Mouse (Mus musculus) embryo, embryonic 10.5 days (tissue): ENCODE measurements around the gene Slc9a6.

ENCODE experiments used
- DNase-seq: peaks from one replicate; pipeline ENCODE4 v3.0.0-alpha.2; 2015; ENCODE audit warnings: low spot score

The Slc9a6 gene

DNA sequence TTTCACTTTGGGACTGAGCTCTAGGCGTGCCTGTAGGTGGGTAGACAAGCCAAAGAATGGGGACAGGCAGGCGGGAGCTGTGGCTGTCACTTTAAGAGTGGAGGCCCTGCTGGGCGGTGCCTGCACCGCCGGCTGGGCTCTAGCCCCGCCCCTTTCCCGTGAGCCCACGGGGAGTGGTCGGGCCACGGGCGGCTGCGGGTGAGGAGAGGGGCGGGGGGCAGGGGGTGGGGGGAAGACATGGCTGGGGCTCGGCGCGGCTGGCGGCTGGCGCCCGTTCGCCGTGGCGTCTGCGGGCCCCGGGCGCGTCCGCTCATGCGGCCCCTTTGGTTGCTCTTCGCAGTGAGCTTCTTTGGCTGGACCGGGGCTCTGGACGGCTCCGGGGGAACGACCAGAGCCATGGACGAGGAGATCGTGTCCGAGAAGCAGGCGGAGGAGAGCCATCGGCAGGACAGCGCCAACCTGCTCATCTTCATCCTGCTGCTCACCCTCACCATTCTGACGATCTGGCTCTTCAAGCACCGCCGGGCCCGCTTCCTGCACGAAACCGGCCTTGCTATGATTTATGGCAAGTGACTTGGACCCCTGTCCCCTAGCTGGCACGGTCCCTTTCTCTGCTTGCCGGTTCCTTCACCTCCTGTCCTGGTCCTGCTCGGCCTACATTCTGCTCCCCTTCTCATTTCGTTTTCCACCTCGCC lies at the start of gene Slc9a6:
TSS of gene Slc9a6 (plus strand) at position 135 of the 695 bp plus-strand sequence.
- DNase-seq = peak; percentile 84

DNA sequence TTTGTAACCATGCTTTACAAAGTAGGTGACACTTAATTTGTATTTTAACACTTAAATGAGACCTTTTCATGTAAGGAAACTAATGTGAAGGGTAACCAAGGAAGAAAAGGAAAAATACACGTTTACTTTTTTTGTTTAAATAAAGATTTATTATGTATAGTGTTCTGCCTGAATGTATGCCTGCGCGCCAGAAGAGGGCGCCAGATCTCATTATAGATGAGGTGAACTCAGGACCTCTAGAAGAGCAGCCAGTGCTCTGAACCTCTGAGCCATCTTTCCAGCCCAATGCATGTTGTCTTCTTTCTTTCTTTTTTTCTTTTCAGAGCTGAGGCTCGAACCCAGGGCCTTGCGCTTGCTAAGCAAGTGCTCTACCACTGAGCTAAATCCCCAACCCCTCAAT lies 37.1 kb upstream of the Slc9a6 start:
- peak; percentile 18 for DNase-seq

DNA sequence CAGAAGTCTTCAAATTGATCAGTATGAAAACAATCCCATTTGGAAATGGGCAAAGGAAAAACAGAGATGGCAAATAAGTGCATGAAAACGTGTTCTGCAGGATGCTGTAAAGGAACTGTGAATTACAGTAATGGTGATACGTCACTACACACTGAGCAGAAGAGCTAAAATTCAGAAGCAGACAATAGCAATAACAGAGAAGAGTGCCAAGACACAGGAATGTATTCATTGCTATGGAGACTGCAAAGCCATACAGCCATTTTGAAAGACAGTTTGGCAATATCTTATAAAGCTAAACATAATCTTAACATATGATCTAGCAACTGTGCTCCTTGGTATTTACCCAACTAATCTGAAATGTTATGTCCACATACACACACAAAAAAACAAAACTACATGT lies 31.4 kb upstream of the Slc9a6 start:
- DNase-seq = no peak

DNA sequence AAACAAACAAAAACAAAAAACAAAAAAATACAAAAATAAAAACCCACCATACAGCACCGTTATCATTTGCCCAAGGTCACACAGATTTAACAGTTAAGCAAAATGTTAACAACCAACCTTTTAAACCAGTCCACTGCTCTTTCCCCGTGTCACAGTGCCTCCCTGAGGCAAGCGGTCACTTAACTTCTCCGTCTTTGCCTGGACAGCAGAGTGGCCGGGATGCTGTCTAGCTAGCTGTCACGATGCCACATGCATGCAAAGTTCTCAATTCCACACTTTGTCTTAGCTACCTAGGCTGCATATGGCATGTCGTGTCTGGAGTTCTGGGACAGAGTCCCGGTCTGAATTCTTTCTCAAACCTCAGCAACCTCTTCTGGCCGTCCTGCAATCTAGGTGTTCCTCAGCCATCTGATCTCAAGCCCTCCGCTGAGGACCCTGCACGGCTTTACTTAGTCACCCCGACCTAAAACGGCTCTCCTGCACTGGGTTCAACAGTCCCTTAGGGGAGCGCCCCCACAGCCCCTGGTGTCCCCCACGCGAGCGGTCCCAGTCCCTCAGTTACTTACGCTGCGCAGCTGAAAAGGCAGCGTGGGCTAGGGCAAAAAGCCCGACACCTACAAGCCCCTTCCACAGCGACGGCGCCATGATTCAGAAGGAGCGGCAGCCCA lies 12.2 kb upstream of the Slc9a6 start:
- peak; percentile 26 for DNase-seq

- DNase-seq = peak; percentile 93
These were observed 11.5 kb upstream of the Slc9a6 start, which contains the start of gene Mmgt1 for GRCm38 (mm10) chrX:56597887-56598640. Gene Mmgt1, minus strand, starts transcription at chrX:56598069.

GRCm38 (mm10) chrX:56606536-56606935 lies 3.0 kb upstream of the Slc9a6 start:
- DNase-seq = no peak

- no peak for DNase-seq
These were observed 2.4 kb upstream of the Slc9a6 start for GRCm38 (mm10) chrX:56607032-56607710.

DNA sequence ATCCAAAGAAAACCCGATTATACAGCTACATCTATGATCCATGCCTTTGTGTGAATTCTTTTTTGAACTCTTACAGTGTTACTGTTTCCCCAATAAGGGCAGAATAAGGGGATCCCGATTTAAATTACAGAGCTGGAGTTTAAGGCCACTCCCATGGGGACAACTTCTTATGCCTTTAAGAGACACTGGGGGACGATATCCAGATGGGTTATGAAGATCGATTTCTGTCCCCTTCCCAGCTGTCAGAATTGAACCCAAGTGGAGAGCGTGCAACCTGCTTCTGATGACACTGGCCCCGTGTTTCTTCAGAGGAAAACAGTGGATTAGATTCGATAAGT lies 303 bp upstream of the Slc9a6 start:
- DNase-seq = no peak

GRCm38 (mm10) chrX:56610318-56610694 lies 749 bp downstream of the Slc9a6 start:
- no peak for DNase-seq

- DNase-seq = no peak
These were observed 5.7 kb downstream of the Slc9a6 start for GRCm38 (mm10) chrX:56615236-56615635.

DNA sequence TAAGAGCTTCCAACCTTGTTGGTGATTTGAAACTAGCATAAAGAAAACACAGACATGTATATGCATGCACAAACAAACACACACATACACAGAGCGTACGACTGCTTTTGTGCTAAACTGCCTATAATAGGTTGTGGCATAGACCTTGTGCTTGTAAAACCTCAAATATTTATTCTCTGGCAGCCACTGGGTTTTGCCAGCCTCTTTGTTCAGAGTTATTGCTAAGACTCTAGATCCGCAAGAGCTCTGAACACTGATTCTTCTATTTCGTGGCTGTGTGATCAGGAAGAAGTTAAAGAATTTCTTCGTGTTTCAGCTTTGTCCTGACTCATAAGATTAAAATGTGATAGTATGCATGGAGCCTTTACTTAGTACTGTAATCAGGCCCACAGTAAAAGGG lies 26.6 kb downstream of the Slc9a6 start:
- no peak for DNase-seq

DNA sequence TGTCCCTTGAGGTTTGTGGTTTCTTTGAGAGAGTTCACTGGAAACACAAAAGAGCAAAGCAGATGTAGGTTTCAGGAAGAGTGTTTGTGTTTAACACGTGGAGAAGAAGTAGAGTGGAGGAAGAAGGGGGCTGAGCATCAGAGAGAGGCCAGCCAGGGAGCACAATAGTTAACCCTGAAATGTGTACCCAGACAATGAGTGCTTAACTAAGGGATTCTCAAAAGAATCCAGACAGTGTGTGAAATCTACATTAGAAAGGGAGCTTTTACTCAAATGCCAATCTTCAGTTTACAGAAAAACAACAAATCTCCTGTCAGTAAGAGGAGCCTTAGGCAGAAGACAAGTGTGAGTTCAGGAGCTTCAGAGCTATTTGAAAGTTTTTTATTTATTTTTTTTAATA lies 30.5 kb downstream of the Slc9a6 start:
- peak; percentile 1 for DNase-seq

GRCm38 (mm10) chrX:56649549-56650354 lies 40.2 kb downstream of the Slc9a6 start:
- peak; percentile 63 for DNase-seq

GRCm38 (mm10) chrX:56650355-56650652 lies 40.7 kb downstream of the Slc9a6 start:
- DNase-seq = no peak

DNA sequence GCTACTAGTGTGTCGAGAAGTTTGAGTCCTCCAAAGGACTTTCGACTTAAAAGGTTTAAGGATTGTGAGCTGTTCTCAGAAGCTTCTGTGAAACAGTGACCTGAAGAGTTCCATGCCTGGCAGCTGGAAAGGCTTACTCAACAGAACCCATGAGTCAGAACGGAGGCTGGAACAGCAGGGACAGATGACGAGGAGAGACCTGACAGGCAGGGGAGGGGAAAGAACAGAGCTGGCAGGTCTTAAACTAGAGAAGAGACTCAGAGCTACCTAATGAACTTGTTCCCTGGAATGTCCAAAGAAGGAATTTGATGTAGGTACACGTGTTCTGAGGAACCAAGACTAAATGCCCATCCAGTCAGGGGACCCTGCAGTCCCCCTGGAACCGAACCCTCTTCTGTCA lies 41.3 kb downstream of the Slc9a6 start:
- DNase-seq = no peak

- DNase-seq = no peak
These were observed 42.2 kb downstream of the Slc9a6 start for GRCm38 (mm10) chrX:56651738-56652137.

DNA sequence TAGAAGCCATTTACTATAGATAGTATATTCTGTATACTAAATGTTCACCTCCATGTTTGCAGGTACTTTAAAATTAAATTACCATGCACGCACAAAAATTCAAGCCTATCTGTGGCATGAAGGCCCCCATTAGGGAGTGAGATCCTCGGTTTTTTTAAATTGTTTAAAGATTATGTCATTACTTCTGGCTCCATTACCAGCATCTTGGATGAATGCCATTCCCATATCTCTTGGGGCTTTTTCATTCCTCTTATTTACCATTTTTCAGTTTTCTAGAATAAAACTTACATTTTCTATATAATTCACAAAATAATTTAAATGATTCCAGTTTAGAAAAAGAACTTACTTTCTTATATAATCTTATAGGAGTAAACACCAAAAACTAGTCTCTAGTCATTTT lies 46.1 kb downstream of the Slc9a6 start:
- DNase-seq = no peak

DNA sequence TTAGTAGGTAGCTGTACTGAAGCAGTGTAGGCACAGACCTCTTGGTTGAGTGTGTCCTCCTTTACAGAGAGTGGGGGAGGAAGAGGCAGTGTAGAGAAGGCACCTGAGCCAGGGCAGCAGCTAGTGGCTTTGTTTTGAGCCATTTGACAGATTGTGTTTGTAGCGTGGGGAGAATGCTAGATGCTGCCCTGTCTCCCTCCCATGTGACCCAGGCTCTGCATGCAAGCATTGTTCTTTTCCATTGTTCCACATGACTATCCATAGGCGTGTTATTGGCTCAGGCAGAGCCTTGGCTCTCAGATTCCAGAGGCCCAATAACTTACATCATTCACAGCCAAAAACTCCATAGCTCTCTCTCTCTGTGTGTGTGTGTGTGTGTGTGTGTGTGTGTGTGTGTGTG lies 49.7 kb downstream of the Slc9a6 start:
- no peak for DNase-seq

DNA sequence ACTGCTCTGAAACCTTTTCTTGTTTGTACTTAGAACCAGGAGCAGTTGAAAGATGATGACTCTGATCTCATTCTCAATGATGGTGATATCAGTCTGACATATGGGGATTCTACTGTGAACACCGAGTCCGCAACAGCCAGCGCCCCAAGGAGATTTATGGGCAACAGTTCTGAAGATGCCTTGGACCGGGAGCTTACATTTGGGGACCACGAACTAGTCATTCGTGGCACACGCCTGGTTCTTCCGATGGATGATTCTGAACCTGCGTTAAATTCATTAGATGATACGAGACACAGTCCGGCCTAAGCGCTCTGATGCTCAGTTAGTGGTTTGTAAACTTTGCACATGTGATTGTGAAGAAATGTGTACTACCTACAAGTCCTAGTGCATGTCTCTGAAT lies 51.6 kb downstream of the Slc9a6 start:
- DNase-seq = no peak

DNA sequence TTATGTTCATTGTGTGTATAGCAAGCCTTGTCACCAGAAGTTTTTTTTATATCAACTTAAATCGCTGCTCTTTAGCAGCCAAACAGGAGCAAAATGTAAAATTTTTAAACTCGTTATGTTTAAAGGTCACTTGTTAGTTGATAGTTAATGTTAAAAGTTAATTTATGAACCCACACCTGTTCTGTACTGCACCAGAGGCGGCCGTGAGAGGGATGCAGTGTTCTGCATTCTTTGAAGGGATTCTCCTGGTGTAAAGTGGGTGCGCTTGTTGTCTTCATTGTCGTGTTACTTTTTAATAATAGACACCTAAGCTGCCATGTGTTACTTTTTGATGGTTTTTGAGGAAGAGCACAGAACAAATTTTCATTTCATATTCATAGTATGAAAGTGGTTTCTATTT lies 52.8 kb downstream of the Slc9a6 start:
- no peak for DNase-seq

GRCm38 (mm10) chrX:56663377-56663776 lies 53.8 kb downstream of the Slc9a6 start:
- no peak for DNase-seq
